Comparison of ENCODE assay signal across 14 mouse cellular contexts in genomic region chr14:60527951-60528350, GRCm38 (mm10).
DNase-seq lines count a peak whose midpoint lies in the region; ATAC-seq and TF ChIP-seq lines count a peak whose summit lies in the region.
"Had no signal": no experiment of that assay in that cellular context is flagged by ENCODE, and none has a peak within 500 bp of the region (broad histone marks: within the 10 kb centered on the region; RNA-seq: fewer than 3 reads in every experiment).

No protein-coding gene starts in this region.

- no peak for TF ChIP-seq CTCF in lung, postnatal 0 days (IDR thresholded peaks at IDR 0.05)

- peaks cover 4% of the 10 kb centered on the region; the same call in 1 of the 2 replicates for H3K4me1 ChIP-seq in lung, postnatal 0 days (ENCODE audit: insufficient read depth, low read depth, low read length)
- H3K4me1 ChIP-seq in midbrain, embryonic 11.5 days (ENCODE audit: control insufficient read depth, insufficient read depth, low read length): peaks cover 10% of the 10 kb centered on the region

- H3K4me3 ChIP-seq in lung, postnatal 0 days (ENCODE audit: low read depth, low read length): no peak overlapping the region
- no peak overlapping the region for H3K4me3 ChIP-seq in midbrain, embryonic 11.5 days (ENCODE audit: low read depth, low read length)
- H3K4me3 ChIP-seq: hindbrain, embryonic 12.5 days; limb, embryonic 15.5 days; midbrain, embryonic 15.5 days had no signal

- no peak for TF ChIP-seq EP300 in lung, postnatal 0 days (IDR thresholded peaks at IDR 0.05)

- H3K36me3 ChIP-seq in lung, postnatal 0 days (ENCODE audit: insufficient read depth, low read length): no peaks in the 10 kb centered on the region
- no peaks in the 10 kb centered on the region for H3K36me3 ChIP-seq in midbrain, embryonic 11.5 days (ENCODE audit: control insufficient read depth, insufficient read depth, low read length)
- H3K36me3 ChIP-seq: hindbrain, embryonic 12.5 days; limb, embryonic 15.5 days; midbrain, embryonic 15.5 days had no signal

- ATAC-seq in lung, postnatal 0 days: no peak
- no peak for ATAC-seq in midbrain, embryonic 11.5 days (ENCODE audit: low FRiP score)
- ATAC-seq: midbrain, embryonic 15.5 days had no signal

- H3K4me2 ChIP-seq in lung, postnatal 0 days (replicated peaks; ENCODE audit: low read depth, low read length): no peak overlapping the region
- no peak overlapping the region for H3K4me2 ChIP-seq in midbrain, embryonic 11.5 days
- H3K4me2 ChIP-seq: hindbrain, embryonic 12.5 days; limb, embryonic 15.5 days; midbrain, embryonic 15.5 days had no signal

- intact Hi-C loops in heart, postnatal 10 days (cut with DNase I): no loop called here

- H3K9ac ChIP-seq in lung, postnatal 0 days (replicated peaks; ENCODE audit: low read depth): no peak overlapping the region
- H3K9ac ChIP-seq in midbrain, embryonic 11.5 days (ENCODE audit: low read length): no peak overlapping the region
- H3K9ac ChIP-seq: hindbrain, embryonic 12.5 days; limb, embryonic 15.5 days; midbrain, embryonic 15.5 days had no signal

- DNase-seq in adrenal gland, adult (ENCODE audit: inconsistent age in 2 of 2, low spot score in 1 of 2): peak; percentile 49 to 81
- no peak for DNase-seq in adrenal gland, adult 18-20 months (ENCODE audit: low spot score in 2 of 2)
- peak; percentile 66 for DNase-seq in 416B (ENCODE audit: low read depth)
- peak; percentile 49 to 53 for DNase-seq in heart, postnatal 10 days
- DNase-seq in lung, postnatal 0 days (ENCODE audit: low spot score): peak; percentile 46
- DNase-seq in T-cell, adult 2 months (ENCODE audit: low spot score): no peak
- DNase-seq in midbrain, embryonic 11.5 days (ENCODE audit: low spot score, missing footprints): no peak
- no peak for DNase-seq in layer of hippocampus, adult 9-11 months
- DNase-seq: cerebellum, adult 9-11 months; right cerebral cortex, postnatal 4 days; thymus, adult 18-20 months had no signal

- H3K9me3 ChIP-seq in lung, postnatal 0 days (ENCODE audit: low read length): no peaks in the 10 kb centered on the region
- H3K9me3 ChIP-seq in midbrain, embryonic 11.5 days (ENCODE audit: control insufficient read depth, low read length): no peaks in the 10 kb centered on the region
- H3K9me3 ChIP-seq: hindbrain, embryonic 12.5 days; limb, embryonic 15.5 days had no signal

- 64% methylated on average over 5 of the region's 5 CpGs for WGBS in lung, postnatal 0 days
- WGBS in midbrain, embryonic 11.5 days: 90% methylated on average over 5 of the region's 5 CpGs

- H3K27ac ChIP-seq in lung, postnatal 0 days (ENCODE audit: low read length): no peak overlapping the region
- no peak overlapping the region for H3K27ac ChIP-seq in midbrain, embryonic 11.5 days (ENCODE audit: low read depth, low read length)
- H3K27ac ChIP-seq: hindbrain, embryonic 12.5 days; limb, embryonic 15.5 days; midbrain, embryonic 15.5 days had no signal

- no peaks in the 10 kb centered on the region for H3K27me3 ChIP-seq in lung, postnatal 0 days (replicated peaks; ENCODE audit: insufficient read depth, low read length)
- H3K27me3 ChIP-seq in midbrain, embryonic 11.5 days (ENCODE audit: control insufficient read depth, insufficient read depth, low read length): no peaks in the 10 kb centered on the region
- H3K27me3 ChIP-seq: hindbrain, embryonic 12.5 days; limb, embryonic 15.5 days; midbrain, embryonic 15.5 days had no signal

Comparison
In these comparisons a context has a peak if more than half of its experiments do, and no peak if none do; other contexts are left out.
1. DNase-seq: peak in adrenal gland, adult (2 of 2), 416B (single experiment), heart, postnatal 10 days (2 of 2) and lung, postnatal 0 days (single experiment); none in adrenal gland, adult 18-20 months (0 of 2), T-cell, adult 2 months (single experiment), midbrain, embryonic 11.5 days (single experiment) and layer of hippocampus, adult 9-11 months (single experiment).